Mouse (Mus musculus) stomach, postnatal 0 days (tissue): ENCODE data around the gene Kank1.

Experiments
- CTCF ChIP-seq: IDR thresholded peaks from 2 replicates; pipeline ENCODE4 v1.5.1; 2016; ENCODE audit warnings: antibody characterized with exemption, low read depth, mild to moderate bottlenecking, moderate library complexity
- EP300 ChIP-seq: optimal IDR thresholded peaks from 2 replicates; pipeline ENCODE3; 2016; ENCODE audit warnings: antibody characterized with exemption

GRCm38 (mm10) chr19:25200081-25200860, 36.5 kb upstream of the Kank1 start:
- TF ChIP-seq CTCF = no peak
- TF ChIP-seq EP300 = no peak
